Mouse (Mus musculus) E14TG2a.4 (cell line): ENCODE measurements around the gene Taldo1.
"Not testable (repeated sequence)": the region's sequence is repeated elsewhere in the genome, so short reads cannot be mapped to it uniquely, and the experiment has no call there.

Experiments
- H3K27me3 ChIP-seq: 2 replicates; pipeline ENCODE4 v1.6.1; 2014; ENCODE audit warnings: low read length, control low read depth; ENCODE audit not compliant: insufficient read depth
- H3K36me3 ChIP-seq: 2 replicates; pipeline ENCODE4 v1.6.1; 2014; ENCODE audit warnings: low read length, control low read depth; ENCODE audit not compliant: insufficient read depth
- H3K4me1 ChIP-seq: replicated peaks from 2 replicates; pipeline ENCODE4 v1.6.1; 2014; ENCODE audit warnings: low read depth, low read length, control low read depth
- H3K4me3 ChIP-seq: replicated peaks from 2 replicates; pipeline ENCODE4 v1.5.1; 2014; ENCODE audit warnings: mild to moderate bottlenecking, low read length
- H3K9me3 ChIP-seq: 2 replicates; pipeline ENCODE4 v1.6.1; 2014; ENCODE audit warnings: low read length, control low read depth
- CTCF ChIP-seq: conservative IDR thresholded peaks from 2 replicates; pipeline ENCODE4 v1.5.1; 2014; ENCODE audit warnings: low read length
- NANOG ChIP-seq: IDR thresholded peaks from 2 replicates; pipeline ENCODE4 v1.6.1; 2014; ENCODE audit warnings: borderline replicate concordance, low read length, mixed read lengths
- POU5F1 ChIP-seq: IDR thresholded peaks from 2 replicates; pipeline ENCODE4 v1.6.1; 2014; ENCODE audit warnings: low read length, borderline replicate concordance

Gene Taldo1

DNA sequence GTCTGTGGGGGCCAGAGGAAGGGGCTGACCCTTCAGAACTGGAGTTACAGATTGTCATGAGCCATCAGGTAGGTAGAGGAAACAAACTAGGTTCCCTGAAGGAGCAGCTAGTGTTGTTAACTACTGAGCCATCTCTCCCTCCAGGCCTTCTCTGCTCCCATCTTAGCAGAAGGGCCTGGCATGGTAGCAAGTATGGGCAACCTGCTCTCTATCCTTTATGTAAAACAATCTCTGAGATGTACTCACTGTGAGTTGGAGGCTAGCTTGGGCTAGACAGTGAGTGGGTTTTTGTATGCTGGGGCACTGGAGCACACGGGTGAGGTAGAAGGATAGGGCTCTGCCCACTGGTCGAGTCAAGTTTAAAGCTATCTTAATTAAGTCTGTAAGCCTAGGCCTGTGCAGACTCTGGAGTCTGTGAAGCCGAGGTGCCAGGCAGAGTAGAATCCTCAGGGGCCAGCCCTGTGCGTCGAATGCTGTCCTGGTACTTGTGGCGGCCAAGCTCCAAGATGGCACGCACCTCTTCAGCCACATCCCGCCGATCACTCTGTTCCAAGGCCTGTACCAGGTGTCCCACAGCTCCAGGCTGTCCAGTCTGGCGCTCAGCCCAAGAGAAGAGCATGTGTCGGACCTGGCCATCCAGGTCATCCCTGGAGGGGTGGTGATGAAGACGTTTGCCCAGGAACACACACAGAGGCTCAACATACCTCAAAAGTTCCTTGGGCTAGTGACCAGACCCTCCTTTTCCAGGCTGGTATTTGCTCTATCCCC, 46.4 kb downstream of the Taldo1 start:
- peaks cover 60% of the 10 kb centered on the region for H3K36me3 ChIP-seq
- TF ChIP-seq NANOG (no peak), CTCF (no peak), POU5F1 (no peak)

DNA sequence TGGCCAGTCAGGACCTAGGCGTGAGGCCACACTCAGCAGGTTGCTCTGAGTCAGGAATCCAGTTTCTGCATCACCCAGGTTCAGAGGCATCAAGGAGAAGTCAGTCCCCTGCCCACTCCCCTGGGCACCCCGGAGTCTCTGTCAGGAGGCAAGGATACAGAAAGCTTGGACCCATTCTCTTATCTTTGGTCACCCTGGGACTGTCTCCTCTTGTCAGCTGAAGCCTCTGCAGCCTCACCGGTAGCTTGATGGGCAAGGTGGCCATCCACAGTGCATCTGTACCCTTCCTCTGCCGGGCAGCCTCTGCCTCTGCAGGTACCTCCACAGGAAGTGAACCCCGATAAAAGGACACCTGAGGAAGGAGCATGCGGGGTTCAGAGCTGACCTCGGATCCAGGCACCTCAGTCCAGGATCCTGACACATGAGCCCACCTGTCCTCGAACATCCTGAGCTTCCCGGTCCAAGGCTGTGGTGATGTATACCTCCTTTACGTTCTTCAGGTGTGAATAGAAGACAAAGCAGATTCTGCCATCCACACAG, 47.2 kb downstream of the Taldo1 start:
- TF ChIP-seq POU5F1 (no peak), CTCF (no peak), NANOG (no peak)
- peaks cover 53% of the 10 kb centered on the region for H3K36me3 ChIP-seq

More for the DNA sequence above, 46.4 kb downstream of the Taldo1 start:
- peaks cover 90% of the 10 kb centered on the region for H3K4me1 ChIP-seq
- H3K27me3 ChIP-seq = no peaks in the 10 kb centered on the region
- H3K9me3 ChIP-seq = no peaks in the 10 kb centered on the region
- H3K4me3 ChIP-seq = no peak overlapping the region

DNA sequence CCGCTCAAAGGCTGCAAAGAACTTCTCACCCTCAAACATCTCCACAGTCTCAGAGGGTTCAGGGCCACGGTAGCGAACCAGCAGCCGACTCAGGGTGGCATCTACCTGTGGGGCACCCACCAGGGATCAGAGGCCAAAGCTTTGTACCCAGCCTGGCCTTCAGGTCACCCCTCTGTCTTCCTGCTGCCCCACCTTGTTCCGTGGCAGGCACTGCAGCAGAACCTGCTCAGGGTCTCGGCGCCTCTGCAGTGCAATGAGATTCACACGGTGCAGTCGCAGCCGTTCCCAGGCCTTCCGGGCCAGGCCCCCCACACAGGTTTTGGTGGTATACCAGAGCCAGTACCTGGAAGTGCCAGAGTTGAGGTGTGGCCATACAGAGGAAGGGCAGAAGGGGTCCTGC, 47.8 kb downstream of the Taldo1 start:
- peaks cover 88% of the 10 kb centered on the region for H3K4me1 ChIP-seq
- H3K36me3 ChIP-seq = peaks cover 53% of the 10 kb centered on the region
- H3K4me3 ChIP-seq = no peak overlapping the region
- no peak for TF ChIP-seq NANOG
- TF ChIP-seq POU5F1 = no peak
- no peak for TF ChIP-seq CTCF
- no peaks in the 10 kb centered on the region for H3K27me3 ChIP-seq
- no peaks in the 10 kb centered on the region for H3K9me3 ChIP-seq

More for the DNA sequence above, 47.2 kb downstream of the Taldo1 start:
- Histone ChIP-seq H3K4me1 (peaks cover 88% of the 10 kb centered on the region), H3K27me3 (no peaks in the 10 kb centered on the region), H3K4me3 (no peak overlapping the region), H3K9me3 (no peaks in the 10 kb centered on the region)

DNA sequence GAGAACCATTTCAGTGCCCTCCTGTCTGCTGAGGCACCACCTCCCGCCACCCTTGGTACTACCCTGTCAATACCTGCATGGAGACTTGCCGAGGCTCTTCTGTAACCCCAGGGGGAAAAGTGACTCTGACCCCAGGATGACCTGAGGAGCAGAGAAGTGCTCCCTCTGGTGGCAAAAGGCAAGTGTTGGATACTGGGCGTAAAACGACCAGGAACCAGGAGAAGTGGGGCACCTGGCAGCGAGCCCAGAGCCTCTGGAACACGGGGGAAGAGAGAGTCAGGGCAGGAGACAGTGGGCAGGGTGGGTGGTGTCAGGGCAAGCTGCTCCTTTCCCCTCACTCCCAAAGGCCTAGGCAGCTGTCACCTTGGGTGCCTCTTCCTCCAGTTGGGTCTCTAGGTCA, 48.6 kb downstream of the Taldo1 start:
- Histone ChIP-seq H3K4me1 (peaks cover 89% of the 10 kb centered on the region), H3K27me3 (no peaks in the 10 kb centered on the region), H3K4me3 (peak overlapping the region; percentile 87; the same call in 1 of the 2 replicates), H3K36me3 (peaks cover 53% of the 10 kb centered on the region), H3K9me3 (no peaks in the 10 kb centered on the region)
- no peak for TF ChIP-seq POU5F1
- TF ChIP-seq NANOG = no peak
- TF ChIP-seq CTCF = peak; percentile 87

DNA sequence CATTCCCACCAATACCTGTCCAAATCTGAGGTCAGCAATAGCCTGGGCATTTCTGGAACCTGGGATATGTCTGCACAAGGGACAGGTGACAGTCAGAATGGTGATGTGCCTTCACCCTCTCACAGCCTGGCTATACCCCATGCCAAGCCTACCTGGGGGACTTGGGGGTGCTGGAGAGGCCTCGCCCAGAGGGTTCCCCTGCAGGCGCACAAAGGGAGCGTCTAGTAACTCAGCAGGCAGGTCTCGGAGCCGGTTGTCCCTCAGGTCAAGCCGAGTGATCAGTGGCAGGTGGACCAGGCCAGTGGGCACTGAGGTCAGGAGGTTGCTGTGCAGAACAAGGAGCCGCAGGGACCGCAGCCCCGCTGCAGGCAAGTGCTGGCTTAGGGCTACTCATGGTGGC, 49.5 kb downstream of the Taldo1 start:
- Histone ChIP-seq H3K36me3 (peaks cover 53% of the 10 kb centered on the region), H3K27me3 (no peaks in the 10 kb centered on the region), H3K4me1 (peaks cover 87% of the 10 kb centered on the region), H3K9me3 (no peaks in the 10 kb centered on the region), H3K4me3 (peak overlapping the region; percentile 87)
- TF ChIP-seq POU5F1 (no peak), CTCF (no peak), NANOG (no peak)

DNA sequence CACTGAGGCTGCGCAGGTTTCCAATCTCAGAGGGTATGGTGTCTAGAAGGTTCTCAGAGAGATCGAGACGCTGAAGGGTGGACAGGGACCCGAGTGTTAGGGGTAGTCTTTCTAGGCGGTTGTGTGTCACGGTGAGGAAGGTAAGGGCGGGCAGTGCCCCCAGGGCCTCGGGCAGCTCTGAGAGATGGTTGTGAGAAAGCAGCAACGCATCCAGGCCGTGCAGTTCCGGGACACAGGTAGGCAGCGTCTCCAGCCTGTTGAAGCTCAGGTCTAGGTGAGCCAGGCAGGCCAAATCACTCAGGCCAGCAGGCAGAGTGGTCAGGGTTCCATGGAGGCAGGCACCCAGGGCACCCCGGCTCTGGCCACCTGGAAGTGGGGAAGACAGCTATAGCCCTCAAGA, 50.2 kb downstream of the Taldo1 start:
- Histone ChIP-seq H3K4me1 (peaks cover 85% of the 10 kb centered on the region), H3K4me3 (peak overlapping the region; percentile 87), H3K27me3 (no peaks in the 10 kb centered on the region), H3K9me3 (no peaks in the 10 kb centered on the region), H3K36me3 (peaks cover 53% of the 10 kb centered on the region)
- no peak for TF ChIP-seq NANOG
- no peak for TF ChIP-seq CTCF
- TF ChIP-seq POU5F1 = no peak

DNA sequence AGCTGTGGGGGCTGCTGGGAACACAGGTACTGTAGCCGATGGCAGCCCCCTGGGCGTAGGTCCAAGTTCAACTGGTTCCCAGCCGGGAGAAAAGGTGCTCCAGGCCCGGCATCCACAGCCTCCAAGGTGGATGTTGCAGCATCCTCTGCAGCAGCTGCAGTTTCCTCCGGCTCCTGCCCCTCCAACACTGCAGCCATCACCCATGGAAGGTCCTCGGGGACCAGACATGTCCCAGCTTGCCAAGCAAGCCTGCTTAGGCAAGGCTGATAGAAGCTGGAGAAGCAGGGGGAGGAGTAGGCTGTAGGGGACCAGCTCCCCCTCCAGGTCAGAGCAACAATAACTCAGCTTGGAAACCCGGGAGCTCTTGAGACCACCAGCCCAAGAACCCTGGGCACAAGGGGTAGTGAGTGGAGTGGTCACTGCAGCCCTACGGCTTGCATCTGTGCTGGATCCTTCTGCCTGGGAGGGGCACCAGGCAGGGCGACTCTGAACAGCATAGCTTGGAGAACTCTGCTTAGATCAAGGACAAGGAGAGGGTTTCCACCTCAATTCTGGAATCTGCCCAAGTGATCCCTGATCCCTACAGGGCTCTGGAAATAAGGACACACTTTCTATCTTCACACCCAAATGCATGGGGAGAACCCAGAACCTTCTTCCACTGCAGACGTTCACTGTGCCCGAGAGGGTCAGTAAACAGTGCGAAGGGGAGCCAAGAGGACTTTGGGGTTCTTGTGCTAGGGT, 51.3 kb downstream of the Taldo1 start:
- H3K9me3 ChIP-seq = no peaks in the 10 kb centered on the region
- no peak for TF ChIP-seq NANOG
- TF ChIP-seq CTCF = peak; percentile 51
- no peak for TF ChIP-seq POU5F1
- H3K36me3 ChIP-seq = peaks cover 53% of the 10 kb centered on the region
- peaks cover 78% of the 10 kb centered on the region for H3K4me1 ChIP-seq
- H3K27me3 ChIP-seq = no peaks in the 10 kb centered on the region
- H3K4me3 ChIP-seq = peak overlapping the region; percentile 87

DNA sequence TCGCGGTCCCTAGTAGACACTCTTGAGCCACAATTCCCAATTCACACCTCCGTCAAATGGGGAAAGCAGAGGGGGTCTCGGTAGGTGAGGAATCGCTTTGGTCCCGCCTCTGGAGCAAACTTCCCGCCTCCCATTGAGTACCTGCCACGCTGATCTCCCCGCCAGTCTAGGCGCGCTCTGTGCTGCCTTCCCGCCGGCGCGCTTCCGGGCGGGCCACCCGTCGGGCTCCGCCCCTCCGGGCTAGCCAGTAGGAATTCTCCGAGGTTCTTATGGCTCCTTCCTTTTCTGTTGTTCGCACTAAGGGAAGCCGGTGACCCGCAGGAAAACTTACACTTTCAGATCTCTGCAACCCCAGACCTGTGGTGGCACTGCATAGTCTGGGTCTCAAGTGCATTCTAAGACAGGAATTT, 51.8 kb downstream of the Taldo1 start, which contains the start of gene Pidd1:
Pidd1 (minus strand) TSS at position 198 of the 410 bp plus-strand sequence.
- H3K27me3 ChIP-seq = no peaks in the 10 kb centered on the region
- H3K9me3 ChIP-seq = no peaks in the 10 kb centered on the region

DNA sequence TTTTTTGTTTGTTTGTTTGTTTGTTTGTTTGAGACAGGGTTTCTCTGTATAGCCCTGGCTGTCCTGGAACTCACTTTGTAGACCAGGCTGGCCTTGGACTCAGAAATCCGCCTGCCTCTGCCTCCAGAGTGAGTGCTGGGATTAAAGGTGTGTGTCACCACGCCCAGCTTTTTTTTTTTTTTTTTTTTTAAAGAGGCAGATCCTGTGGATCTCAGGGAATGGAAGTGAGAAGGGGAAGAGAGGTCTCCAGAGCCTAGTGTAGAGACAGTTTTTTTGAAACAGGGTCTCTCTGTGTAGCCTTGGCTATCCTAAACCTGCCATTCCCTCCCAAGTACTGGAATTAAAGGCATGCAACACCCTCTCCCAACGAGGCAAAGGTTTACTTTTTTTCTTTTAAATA, 54.4 kb downstream of the Taldo1 start:
- Histone ChIP-seq H3K4me1 (peaks cover 80% of the 10 kb centered on the region), H3K36me3 (peaks cover 53% of the 10 kb centered on the region), H3K4me3 (peak overlapping the region; percentile 96)
- H3K9me3 ChIP-seq, H3K27me3 ChIP-seq: not testable (repeated sequence)

More for the DNA sequence above, 51.8 kb downstream of the Taldo1 start, which contains the start of gene Pidd1:
- peaks cover 76% of the 10 kb centered on the region for H3K4me1 ChIP-seq
- peak within 1 kb of the TSS; percentile 87 for H3K4me3 ChIP-seq
- TF ChIP-seq CTCF (no peak), NANOG (no peak), POU5F1 (no peak)
- peaks cover 53% of the 10 kb centered on the region for H3K36me3 ChIP-seq
